Mouse (Mus musculus): ENCODE measurements around the gene Vps37c.

The Vps37c gene

DNA sequence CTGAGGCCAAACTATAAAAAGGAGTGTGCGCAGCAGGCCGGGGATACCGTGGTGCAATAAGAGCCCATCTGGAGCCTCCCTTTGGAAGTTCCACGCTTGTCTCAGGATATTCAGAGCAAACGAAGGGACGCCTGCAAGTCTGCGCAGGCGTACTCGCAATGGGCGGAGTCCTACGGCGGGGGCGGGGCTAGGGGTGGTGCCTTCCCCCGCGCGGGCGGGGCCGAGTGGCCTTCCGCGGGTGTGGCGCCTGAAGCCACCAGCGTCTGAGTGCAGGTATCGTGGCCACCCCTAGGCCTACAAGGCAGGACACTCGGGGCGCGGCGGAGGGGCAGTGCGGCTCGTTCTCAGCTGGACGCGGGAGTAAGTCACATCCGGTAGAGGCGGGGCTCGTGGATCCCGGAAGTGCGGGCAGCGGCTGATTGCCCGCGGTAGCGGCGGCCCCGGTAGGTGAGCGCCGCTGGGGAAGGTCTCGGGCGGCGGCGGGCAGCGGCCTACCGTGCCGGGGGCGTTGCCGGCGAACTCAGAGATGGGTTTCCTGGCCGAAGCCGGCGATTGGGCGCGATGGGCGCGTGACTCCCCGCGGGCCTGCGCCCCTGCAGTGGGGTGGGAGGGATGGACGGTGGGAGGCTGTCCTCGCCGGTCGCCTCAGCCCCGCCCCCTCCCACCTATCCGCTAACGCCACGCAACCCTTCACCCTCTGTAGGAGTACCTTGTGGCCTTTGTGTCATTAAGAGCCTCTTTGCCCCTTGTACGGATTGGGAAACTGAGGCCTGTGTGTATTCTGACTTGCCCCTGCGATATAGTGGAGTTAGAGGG is at the start of gene Vps37c:
TSS of gene Vps37c (plus strand) at position 199 of the 816 bp plus-strand sequence.
- DNase-seq (ENCODE audit: low spot score), result peak; percentile 95

DNA sequence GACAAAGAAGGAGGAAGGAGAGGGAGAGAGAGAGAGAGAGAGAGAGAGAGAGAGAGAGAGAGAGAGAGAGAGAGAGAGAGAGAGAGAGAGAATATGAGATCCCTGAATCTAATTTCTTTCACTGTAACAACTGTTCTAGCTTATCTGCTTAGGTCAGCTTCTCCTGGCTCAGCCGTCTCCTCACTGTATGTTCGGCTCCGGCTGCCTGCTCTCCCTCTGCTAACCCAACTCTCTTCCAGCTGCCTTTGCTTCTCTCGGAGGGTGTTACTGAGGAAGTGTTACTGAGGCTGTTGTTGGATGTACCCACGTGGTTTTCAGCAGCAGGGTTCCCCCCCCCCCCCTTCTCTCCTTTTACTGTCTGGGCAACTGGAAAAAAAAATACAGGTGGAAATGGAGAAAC is 48.5 kb upstream of the Vps37c start:
- DNase-seq (ENCODE audit: low spot score), result no peak

DNA sequence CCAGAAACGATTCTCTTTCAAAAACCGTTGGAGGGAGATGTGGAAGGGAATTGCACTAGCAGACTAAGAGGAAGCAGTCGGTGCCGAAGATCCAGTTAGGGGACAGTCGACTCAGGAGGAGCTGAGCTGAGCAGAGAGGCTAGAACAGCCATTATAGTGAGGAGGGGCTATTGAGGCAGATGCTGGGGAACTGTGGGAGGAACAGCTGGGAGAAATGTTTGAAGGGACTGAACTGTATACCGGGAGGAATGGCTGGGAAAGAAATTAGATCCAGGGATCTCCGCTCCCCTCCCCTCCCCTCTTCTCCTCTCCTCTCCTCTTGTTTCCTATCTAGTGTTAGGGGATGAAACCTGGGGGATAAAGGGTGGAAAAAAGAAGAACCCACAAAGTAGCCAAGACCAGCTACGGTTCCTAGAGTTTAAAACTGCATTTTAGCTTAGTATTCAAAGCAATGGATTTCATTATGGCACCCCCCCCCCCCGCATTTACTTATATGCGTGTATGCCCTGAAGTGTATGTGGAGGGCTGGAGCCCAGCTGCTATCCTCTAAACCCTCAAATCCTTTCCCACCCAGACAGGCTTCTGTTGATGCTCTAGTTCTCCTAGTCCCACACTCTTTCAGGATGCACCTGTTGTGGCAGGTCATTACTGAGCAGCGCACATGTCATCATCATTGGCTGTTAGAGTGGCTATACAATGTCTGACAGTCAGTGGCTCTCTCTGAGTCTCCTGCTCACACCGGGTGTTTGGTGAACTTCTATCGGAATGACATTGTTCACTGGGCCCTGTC is 47.8 kb upstream of the Vps37c start:
- no peak for DNase-seq (ENCODE audit: low spot score)

DNA sequence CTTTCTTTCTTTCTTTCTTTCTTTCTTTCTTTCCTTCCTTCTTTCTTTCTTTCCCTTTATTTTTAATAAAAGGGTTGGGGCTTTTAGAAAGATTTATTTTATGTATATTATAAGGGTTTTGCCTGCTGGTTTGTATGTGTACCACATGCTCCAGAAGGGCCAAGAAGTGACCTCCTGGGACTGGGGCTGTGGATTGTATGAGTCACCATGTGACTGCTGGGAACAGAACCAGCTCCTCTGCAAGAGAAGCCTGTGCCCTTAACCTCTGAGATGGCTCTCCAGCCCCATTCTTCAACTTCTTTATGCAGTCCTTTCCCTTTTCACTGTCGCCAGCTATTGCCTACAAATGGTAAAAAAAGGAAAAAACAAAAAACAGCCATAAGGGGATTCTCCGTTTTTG is 42.9 kb upstream of the Vps37c start:
- no peak for DNase-seq (ENCODE audit: low spot score)

DNA sequence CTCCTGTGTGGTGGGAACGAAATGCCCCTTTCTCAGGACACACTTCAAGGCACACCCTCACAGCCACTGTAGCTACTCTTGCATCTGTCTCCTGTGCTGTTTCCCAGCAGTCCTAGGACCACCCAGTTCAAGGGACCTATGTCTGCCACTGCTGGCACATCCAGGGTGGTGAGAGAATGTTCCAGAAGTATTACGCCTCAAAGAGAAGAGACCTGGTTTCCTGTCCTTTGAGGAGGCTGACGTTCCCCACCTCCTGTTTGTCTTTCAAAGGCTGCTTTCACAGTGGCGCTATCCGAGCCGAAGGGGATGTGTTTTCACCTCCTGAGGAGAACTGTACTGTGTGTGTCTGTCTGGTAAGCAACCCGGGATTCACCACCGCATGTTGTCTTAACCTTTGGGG is 40.4 kb upstream of the Vps37c start:
- DNase-seq (ENCODE audit: low spot score), result no peak

DNA sequence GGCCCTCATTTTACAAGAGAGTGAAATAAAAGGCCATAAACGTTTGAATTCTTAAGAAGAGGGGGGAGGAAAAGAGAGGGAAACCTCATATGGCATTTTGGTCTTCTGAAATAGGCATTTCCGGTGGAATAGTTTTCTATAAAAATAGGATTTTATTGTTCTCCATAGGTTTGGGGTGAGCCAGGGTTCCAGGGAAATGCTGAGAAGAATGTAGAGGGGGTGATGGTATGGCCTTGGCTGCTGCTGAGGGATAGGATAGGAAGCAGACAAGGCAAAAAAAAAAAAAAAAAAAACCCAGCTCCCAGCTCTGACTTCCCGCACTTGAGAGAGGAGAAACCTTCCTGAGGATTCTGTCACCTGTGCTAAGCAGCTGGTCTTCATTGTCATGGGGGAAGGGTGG is 32.5 kb upstream of the Vps37c start:
- no peak for DNase-seq (ENCODE audit: low spot score)

DNA sequence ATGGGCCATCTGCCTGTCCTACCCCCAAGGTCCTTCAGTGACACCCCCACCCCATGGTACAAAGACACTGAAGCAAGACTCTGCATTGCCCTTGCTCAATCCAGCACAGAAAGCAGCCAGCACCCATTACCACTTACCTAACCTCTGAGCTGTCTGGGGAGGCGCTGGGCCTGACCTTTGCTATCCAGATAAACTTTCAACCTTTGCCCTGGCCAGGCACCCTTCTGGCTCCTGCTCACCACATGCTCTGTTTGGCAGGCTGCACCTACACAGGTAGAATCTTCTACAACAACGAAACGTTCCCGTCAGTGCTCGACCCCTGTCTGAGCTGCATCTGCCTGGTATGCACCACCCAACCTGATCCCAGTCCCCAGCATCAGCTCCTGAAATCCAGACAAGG is 30.8 kb upstream of the Vps37c start:
- no peak for DNase-seq (ENCODE audit: low spot score)

DNA sequence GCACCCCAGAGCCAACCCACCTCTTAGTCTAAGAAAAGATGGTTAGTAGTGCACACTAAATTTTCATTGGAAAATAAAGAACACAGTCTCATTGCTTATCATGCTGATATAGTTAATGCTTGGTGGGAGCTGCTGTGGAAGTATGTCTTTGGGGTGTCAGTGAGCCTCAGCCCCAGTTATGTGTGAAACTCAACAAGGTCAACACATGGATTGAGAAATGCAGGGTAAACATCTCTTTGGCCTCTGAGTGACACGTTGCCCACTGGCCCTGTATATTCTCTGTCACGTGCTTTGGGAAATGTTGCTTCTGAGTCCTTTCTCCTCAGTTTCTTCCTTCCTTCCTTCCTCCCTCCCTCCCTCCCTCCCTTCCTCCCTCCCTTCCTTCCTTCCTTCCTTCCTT is 30.1 kb upstream of the Vps37c start:
- no peak for DNase-seq (ENCODE audit: low spot score)

DNA sequence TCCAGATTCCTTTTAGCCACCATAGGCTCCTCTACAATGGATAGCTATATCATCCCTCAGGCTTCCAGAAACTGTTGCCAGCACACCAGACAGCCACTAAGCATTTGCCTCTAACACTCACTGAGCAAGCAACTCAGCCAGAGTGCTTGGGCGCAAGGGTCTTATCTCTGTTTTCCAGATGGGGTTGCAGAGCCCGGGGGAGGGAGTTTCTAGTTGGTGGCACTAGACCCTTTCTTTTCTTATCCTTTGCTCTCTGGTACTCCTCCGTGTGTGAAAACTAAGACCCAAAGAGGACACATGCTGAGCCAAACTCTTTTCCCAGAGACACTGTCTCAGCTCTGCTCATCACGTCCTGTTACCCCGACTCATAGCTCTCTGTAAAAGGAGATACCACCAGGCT is 27.2 kb upstream of the Vps37c start:
- no peak for DNase-seq (ENCODE audit: low spot score)

DNA sequence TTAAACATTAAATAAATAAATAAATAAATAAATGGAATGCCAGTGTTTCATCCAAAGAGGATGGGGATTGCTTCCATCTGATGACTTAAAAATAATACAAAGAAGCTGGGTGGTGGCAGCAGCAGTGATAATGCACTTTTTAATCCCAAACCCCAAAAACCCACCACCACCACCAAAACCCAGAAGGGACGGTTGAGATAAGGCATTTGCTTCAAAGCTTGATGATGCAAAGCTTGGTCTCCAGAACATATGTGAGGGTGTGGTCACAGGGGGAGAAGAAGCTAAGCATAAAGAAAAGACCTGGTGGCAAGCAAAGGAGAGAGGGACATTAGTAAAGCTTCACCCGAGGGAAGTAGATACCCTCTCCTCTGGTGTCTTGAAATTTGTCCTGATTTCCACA is 26.6 kb upstream of the Vps37c start:
- no peak for DNase-seq (ENCODE audit: low spot score)

DNA sequence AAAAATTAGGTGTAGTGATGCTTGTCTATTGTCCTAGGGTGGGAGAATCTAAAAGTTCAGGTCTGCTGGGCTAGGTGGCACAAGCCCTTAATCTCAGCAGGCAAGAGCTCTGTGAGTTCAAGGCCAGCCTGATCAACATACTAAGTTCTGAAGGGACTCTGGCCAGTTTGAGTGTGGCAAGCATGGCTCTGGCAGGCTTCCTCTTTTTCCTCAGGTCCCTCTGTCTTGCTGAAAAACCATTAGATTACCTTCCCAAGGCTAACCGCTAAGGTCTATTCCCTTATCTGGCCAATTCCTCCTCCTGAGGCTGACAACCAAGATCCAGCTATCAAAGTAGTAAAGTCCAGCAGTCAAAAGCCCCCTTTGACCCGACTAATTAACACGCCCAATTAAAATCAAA is 25.9 kb upstream of the Vps37c start:
- no peak for DNase-seq (ENCODE audit: low spot score)

DNA sequence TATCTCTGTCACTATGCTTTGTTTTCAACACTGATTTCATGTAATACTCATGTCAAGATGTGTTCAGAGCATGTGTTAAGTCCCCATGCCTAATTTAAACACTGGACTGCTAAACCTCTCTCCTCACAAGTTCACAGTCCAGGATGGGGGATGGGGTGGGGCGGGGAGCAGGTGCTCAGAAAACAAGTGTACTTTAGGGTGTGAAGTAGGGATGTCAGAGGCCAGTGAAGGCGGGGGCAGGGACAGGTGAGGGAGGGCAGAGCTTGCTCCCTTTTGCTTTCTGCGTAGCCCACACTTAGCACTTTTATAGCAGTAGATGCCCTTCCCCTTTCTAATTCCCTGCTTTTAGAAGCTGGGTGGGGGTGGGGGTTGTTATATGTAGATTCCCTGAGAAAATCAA is 23.4 kb upstream of the Vps37c start:
- DNase-seq (ENCODE audit: low spot score), result no peak

DNA sequence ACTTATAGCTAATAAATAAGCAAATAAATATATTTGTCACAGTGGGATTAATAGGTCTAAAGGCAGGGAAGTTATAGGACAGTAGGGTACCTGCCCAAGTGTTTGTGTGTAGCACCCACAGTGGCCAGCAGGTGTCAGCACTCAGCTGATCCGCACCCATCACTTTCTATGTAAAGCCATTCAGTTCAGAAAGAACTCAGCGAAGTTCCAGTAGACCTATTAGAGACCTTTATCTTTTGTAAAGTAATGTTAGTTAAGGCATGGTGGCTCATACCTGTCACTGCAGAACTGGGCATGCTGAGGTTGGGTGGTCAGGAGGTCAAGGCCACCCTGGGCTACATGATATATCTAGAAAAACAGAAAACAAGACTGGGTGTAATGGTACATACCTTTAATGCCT is 23.0 kb upstream of the Vps37c start:
- DNase-seq (ENCODE audit: low spot score), result peak; percentile 73

DNA sequence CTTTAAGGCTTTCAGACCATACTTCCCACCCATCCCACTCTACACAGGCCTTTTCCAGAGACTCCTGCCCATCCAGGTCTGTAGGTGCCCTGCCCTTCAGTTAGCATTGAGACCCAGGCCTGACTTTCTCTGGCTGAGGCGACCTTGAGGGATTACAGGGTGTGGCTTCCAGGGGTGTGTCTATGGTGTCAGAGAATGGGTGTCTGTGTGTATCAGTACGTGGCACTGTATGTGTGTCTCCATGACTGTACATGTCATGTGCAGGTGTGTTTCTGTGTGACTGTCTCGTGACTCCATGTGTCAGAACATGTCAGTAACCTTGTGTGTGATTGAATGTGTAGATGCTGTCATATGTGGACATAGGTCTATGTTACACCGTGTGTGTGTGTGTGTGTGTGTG is 17.2 kb upstream of the Vps37c start:
- no peak for DNase-seq (ENCODE audit: low spot score)

DNA sequence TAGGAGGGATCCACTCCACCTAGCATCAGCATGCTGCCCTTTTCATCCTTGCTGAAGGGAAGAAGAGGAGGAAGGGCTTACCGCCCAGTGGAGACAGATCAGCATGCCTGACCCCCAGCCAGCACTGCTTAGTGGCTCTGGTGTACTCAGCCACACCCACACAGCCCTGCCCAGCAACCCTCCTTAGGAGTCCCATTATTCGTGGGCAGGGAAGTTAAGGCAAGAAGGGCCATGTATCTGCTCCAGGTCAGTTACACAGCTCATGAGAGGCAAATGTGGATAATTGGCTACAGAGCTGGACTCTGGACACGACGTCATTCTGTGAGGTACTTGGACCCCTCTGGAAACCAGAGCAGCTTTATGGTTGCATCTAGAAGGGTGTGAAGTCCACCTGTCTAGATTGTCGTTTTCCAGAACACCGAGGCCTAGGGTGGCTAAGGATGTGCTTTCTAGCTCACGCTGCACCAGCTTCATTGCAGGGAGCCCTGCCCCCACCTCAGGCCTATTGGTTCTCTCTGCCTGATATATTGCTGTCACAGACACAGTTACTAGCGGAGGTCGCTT is 16.6 kb upstream of the Vps37c start:
- no peak for DNase-seq (ENCODE audit: low spot score)

DNA sequence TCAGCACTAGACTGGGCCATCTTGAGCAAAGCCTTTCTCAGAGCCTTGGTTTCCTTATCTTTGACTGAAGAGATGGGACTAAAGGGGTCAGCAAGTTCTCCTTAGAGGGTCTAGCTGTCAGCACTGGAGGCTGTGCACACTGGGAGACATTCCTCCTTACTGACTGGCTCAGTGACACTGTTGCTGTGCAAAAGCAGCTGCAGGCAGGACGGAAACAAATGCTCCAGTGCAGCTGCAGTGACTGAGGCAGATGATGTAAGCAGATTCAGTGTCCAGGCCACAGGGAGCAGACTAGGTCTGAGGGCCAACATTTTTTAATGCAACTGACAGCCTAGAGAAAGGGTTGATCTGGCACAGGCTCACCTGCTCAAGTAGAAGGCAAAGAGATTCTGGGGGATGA is 15.3 kb upstream of the Vps37c start:
- no peak for DNase-seq (ENCODE audit: low spot score)

DNA sequence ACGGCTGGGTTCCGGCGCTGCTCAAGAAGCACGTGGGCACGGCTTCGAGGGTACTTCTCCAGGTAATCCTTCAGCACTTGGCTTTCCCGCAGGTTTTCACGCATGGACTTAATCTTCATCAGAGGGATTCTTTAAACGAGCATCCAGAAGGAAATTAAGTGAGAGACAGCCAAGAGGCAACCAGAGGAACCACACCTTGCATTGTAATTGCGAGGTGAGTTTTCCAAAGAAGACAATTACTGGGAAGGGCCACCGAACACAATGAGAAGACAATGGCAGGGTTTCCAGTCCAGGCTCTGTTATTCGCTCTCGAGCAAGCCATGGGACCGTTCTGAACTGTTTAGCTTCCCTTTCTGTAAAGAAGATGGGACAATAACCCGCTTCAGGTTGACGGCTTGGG is 11.9 kb upstream of the Vps37c start:
- no peak for DNase-seq (ENCODE audit: low spot score)

DNA sequence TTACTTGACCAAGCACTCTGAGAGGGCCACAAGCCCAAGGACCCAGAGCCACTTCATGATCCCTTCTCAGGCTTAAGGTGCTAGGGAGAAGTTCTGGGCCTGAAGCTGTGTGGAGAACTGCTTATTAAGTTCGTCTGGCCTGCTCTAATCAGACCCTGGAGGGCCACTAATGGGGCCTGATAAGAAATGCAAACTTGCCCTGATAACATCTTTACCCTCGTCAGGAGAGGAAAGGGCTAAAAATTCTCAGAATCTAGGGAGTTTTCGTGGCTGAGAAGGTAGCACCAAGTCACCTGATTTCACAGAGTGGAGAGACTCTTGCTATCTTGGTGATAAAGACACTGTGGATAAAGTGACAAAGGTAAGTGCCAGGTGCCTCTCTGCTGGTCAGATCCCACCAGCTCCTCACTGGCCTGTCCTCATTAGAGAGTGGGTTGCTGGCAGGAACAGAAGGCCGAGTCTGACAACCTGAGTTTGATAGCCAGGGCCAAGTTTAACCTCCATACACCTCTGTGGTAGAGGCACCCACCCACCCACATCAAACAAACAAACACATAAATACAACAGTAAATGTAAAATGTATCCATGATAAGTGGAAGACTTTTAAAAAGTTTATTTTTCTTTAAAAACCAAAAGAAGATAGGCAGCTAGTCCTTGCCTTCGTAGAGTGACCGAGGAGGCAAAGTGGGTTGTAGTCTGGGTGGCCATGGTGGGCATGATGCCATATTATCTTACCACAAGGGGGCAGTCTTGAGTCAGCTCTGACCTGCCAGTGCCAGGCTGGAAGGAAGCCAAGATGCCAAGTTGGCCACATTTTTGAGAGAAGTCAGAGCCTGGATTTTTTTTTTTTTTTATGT is 10.4 kb upstream of the Vps37c start, which contains the start of gene Pga5:
TSS of gene Pga5 (minus strand) at position 157 of the 857 bp plus-strand sequence.
- peak; percentile 82 for DNase-seq (ENCODE audit: low spot score)

DNA sequence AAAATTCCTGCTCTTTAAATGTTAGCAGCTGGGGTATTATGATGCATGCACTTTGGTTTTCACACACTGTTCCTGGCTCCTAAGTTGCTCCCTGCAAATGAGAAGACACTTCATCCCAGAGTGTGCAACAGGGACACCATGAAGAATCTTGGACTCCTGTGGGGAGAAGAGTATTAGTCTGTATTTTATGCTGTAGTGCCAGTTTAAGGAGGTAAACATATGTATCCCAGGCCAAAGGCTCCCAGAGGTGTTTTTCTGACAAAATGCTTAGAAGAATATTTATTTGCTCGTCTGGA is 9.8 kb upstream of the Vps37c start:
- DNase-seq (ENCODE audit: low spot score), result no peak

DNA sequence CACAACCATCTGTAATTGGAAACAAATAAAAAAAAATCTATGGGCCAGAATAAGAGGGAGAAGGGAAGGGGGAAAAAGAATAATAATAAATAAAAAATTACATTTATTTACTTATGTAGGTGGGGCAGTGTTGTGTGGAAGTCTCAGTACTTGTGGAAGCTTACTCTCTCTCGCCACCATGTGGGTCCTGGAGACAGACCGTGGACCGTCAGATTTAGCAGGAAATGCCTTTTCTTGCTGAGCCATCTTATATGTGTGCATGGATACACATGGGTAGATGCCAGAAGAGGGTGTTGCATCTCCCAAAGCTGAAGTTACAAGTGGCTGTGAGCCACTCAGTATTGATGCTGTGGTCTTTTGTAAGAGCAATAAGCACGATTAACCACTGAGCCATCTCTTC is 7.0 kb upstream of the Vps37c start:
- no peak for DNase-seq (ENCODE audit: low spot score)

DNA sequence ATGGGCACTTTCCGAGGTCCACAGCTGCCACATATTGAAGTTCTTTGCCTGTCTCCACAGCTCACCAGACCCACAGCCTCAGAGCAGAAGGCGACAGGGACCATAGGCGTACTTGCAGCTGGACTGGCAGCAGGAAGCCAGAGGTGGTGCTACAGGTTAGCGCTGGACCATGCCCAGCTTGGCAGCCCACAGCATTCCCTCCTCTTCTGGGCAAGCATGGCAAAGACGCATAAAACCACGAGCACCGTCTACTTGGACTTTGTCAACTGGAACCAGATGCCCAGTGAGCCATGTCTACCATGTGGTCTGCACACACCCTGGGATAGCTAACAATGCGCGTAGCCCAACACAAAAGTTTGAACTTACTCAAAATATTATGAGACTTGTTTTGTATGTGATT is 3.5 kb upstream of the Vps37c start:
- DNase-seq (ENCODE audit: low spot score), result no peak

DNA sequence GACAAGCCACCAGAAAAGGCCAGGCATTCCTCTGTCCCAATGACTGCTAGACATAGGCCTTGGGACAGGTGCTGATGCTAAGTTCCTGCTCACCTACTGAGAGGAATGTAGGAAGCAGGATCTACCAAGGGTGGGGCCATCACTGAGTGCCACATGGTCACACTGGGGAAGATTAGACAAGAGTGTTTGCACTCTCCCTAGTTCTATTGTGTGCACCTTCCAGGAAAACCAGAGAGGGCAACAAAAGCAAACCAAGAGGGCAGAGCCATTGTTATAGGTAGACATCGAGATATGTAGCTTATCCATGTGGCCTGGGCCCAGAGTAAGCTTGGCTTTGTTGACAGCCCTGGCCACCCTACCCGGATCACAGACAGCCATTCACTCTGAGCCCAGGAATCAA is 2.8 kb upstream of the Vps37c start:
- no peak for DNase-seq (ENCODE audit: low spot score)

All from urinary bladder, postnatal 14 days (tissue).